Mouse (Mus musculus): ENCODE results near the gene Tmem33.
A peak's percentile ranks its signal among the peaks of the same experiment; 100 is the strongest.

Tmem33 gene

GRCm38 (mm10) chr5:67260531-67261371 lies at the start of gene Tmem33:
TSS of gene Tmem33 (plus strand) at chr5:67260565.
- peak; percentile 97 for DNase-seq

GRCm38 (mm10) chr5:67213168-67213567 lies 47.2 kb upstream of the Tmem33 start:
- DNase-seq = peak; percentile 54

- DNase-seq = peak; percentile 41
Measured at GRCm38 (mm10) chr5:67215121-67216030, 45.0 kb upstream of the Tmem33 start.

GRCm38 (mm10) chr5:67216031-67216778 lies 44.2 kb upstream of the Tmem33 start:
- peak; percentile 52 for DNase-seq

- DNase-seq = no peak
Measured at GRCm38 (mm10) chr5:67216779-67217095, 43.6 kb upstream of the Tmem33 start.

GRCm38 (mm10) chr5:67221901-67222300 lies 38.5 kb upstream of the Tmem33 start:
- no peak for DNase-seq

- peak; percentile 64 for DNase-seq
Measured at GRCm38 (mm10) chr5:67222440-67223390, 37.6 kb upstream of the Tmem33 start.

GRCm38 (mm10) chr5:67223391-67224121 lies 36.8 kb upstream of the Tmem33 start:
- DNase-seq = no peak

- no peak for DNase-seq
Measured at GRCm38 (mm10) chr5:67224122-67224502, 36.3 kb upstream of the Tmem33 start.

GRCm38 (mm10) chr5:67225758-67226157 lies 34.6 kb upstream of the Tmem33 start:
- DNase-seq = no peak

GRCm38 (mm10) chr5:67227261-67227660 lies 33.1 kb upstream of the Tmem33 start:
- peak; percentile 39 for DNase-seq

GRCm38 (mm10) chr5:67227682-67228444 lies 32.5 kb upstream of the Tmem33 start:
- DNase-seq = peak; percentile 75

- DNase-seq = no peak
Measured at GRCm38 (mm10) chr5:67234682-67235081, 25.7 kb upstream of the Tmem33 start.

GRCm38 (mm10) chr5:67235462-67235861 lies 24.9 kb upstream of the Tmem33 start:
- no peak for DNase-seq

GRCm38 (mm10) chr5:67236601-67237000 lies 23.8 kb upstream of the Tmem33 start:
- no peak for DNase-seq

- peak; percentile 56 for DNase-seq
Measured at GRCm38 (mm10) chr5:67238303-67238702, 22.1 kb upstream of the Tmem33 start.

GRCm38 (mm10) chr5:67241713-67242112 lies 18.7 kb upstream of the Tmem33 start:
- no peak for DNase-seq

GRCm38 (mm10) chr5:67243231-67243630 lies 17.1 kb upstream of the Tmem33 start:
- DNase-seq = no peak

GRCm38 (mm10) chr5:67252261-67252660 lies 8.1 kb upstream of the Tmem33 start:
- no peak for DNase-seq

GRCm38 (mm10) chr5:67255664-67256063 lies 4.7 kb upstream of the Tmem33 start:
- DNase-seq = no peak
